Mouse (Mus musculus) subcutaneous adipose tissue, adult 2 months (tissue): ENCODE measurements around the gene Hist1h1c. TPM values are rescaled to one million over a fixed set of nuclear protein-coding genes. Genes with fewer than 3 reads are reported as not detected.

ENCODE experiments used
- polyA plus RNA-seq: library from polyadenylated mRNA; depleted of rRNA; stranded (reverse); fragments of >200 nt; gene quantifications from 2 replicates; pipeline ENCODE4 v1.2.3, GENCODE M21; 2012; ENCODE audit warnings: low replicate concordance; rRNA removed

The Hist1h1c gene
- 73.0 and 92.8 TPM in 2 replicates for polyA plus RNA-seq

GRCm38 (mm10) chr13:23738677-23739068, at the start of gene Hist1h1c:
Gene Hist1h1c, plus strand, starts transcription at chr13:23738808.

GRCm38 (mm10) chr13:23695514-23695913, 43.1 kb upstream of the Hist1h1c start, which contains the start of gene Hist1h1t:
Gene Hist1h1t, plus strand, starts transcription at chr13:23695814.

GRCm38 (mm10) chr13:23698300-23698693, 40.3 kb upstream of the Hist1h1c start, which contains the start of gene Hist1h4c:
Gene Hist1h4c, minus strand, starts transcription at chr13:23698454.

GRCm38 (mm10) chr13:23710374-23711089, 28.1 kb upstream of the Hist1h1c start, which contains the start of gene Hfe:
Gene Hfe, minus strand, starts transcription at chr13:23710854.

GRCm38 (mm10) chr13:23745381-23746161, 7.0 kb downstream of the Hist1h1c start, which contains the start of gene Hist1h3c:
Gene Hist1h3c, minus strand, starts transcription at chr13:23745602.

GRCm38 (mm10) chr13:23746201-23747080, 7.8 kb downstream of the Hist1h1c start, which contains the start of gene Hist1h2bb:
Gene Hist1h2bb, plus strand, starts transcription at chr13:23746734.

GRCm38 (mm10) chr13:23750839-23751477, 12.3 kb downstream of the Hist1h1c start, which contains the start of gene Hist1h2ab:
Gene Hist1h2ab, plus strand, starts transcription at chr13:23751126.

GRCm38 (mm10) chr13:23752067-23752741, 13.6 kb downstream of the Hist1h1c start, which contains the start of gene Hist1h3b:
Gene Hist1h3b, plus strand, starts transcription at chr13:23752267.

GRCm38 (mm10) chr13:23756790-23757189, 18.2 kb downstream of the Hist1h1c start, which contains the start of gene Hist1h4b:
Gene Hist1h4b, plus strand, starts transcription at chr13:23757013.

GRCm38 (mm10) chr13:23760972-23761864, 22.6 kb downstream of the Hist1h1c start, which contains the start of gene Hist1h4a:
Gene Hist1h4a, minus strand, starts transcription at chr13:23761230.

GRCm38 (mm10) chr13:23761871-23762821, 23.5 kb downstream of the Hist1h1c start, which contains the start of gene Hist1h3a:
Gene Hist1h3a, minus strand, starts transcription at chr13:23762386.

GRCm38 (mm10) chr13:23763586-23764323, 25.1 kb downstream of the Hist1h1c start, which contains the start of gene Hist1h1a:
Gene Hist1h1a, plus strand, starts transcription at chr13:23763666.

GRCm38 (mm10) chr13:23769613-23770012, 31.0 kb downstream of the Hist1h1c start, which contains the start of gene Trim38:
Gene Trim38, plus strand, starts transcription at chr13:23769913.

